Mouse (Mus musculus): ENCODE results near the gene Ypel2. TPM values are rescaled to one million over a fixed set of nuclear protein-coding genes. Genes with fewer than 3 reads are reported as not detected.

Ypel2 gene
- total and polyA plus RNA-seq, 2 experiments from 2014 or later = 4.5 to 6.3 TPM

- 21% methylated on average over 9 of the region's 9 CpGs for WGBS
- Histone ChIP-seq H3K4me2 (ENCODE audit: low read depth) (no peak overlapping the region), H3K9me3 (ENCODE audit: low read length) (no peaks in the 10 kb centered on the region), H3K4me1 (ENCODE audit: insufficient read depth) (no peaks in the 10 kb centered on the region), H3K27ac (ENCODE audit: low read depth, low read length) (no peak overlapping the region), H3K4me3 (ENCODE audit: low read depth, low read length) (no peak overlapping the region), H3K36me3 (ENCODE audit: insufficient read depth) (no peaks in the 10 kb centered on the region), H3K27me3 (ENCODE audit: insufficient read depth, low read length) (no peaks in the 10 kb centered on the region), H3K9ac (no peak overlapping the region)
- DNase-seq (peak; percentile 80), ATAC-seq (peak; percentile 62; the same call in 1 of the 2 replicates)
- TF ChIP-seq CTCF (IDR thresholded peaks at IDR 0.05; ENCODE audit: low read depth) = peak; percentile 83
Observed at GRCm38 (mm10) chr11:87010476-87010875, 17.0 kb upstream of the Ypel2 start.

- WGBS = 5% methylated on average over 8 of the region's 8 CpGs
- Histone ChIP-seq H3K4me1 (ENCODE audit: insufficient read depth) (no peaks in the 10 kb centered on the region), H3K27me3 (ENCODE audit: insufficient read depth, low read length) (no peaks in the 10 kb centered on the region), H3K9ac (no peak overlapping the region), H3K9me3 (ENCODE audit: low read length) (no peaks in the 10 kb centered on the region), H3K27ac (ENCODE audit: low read depth, low read length) (no peak overlapping the region), H3K4me2 (ENCODE audit: low read depth) (no peak overlapping the region), H3K4me3 (ENCODE audit: low read depth, low read length) (no peak overlapping the region), H3K36me3 (ENCODE audit: insufficient read depth) (no peaks in the 10 kb centered on the region)
- ATAC-seq (no peak), DNase-seq (peak; percentile 15)
- no peak for TF ChIP-seq CTCF (IDR thresholded peaks at IDR 0.05; ENCODE audit: low read depth)
Observed at GRCm38 (mm10) chr11:87007371-87007770, 13.9 kb upstream of the Ypel2 start.

- Histone ChIP-seq H3K4me2 (ENCODE audit: low read depth) (no peak overlapping the region), H3K4me3 (ENCODE audit: low read depth, low read length) (no peak overlapping the region), H3K27me3 (ENCODE audit: insufficient read depth, low read length) (no peaks in the 10 kb centered on the region), H3K4me1 (ENCODE audit: insufficient read depth) (no peaks in the 10 kb centered on the region), H3K36me3 (ENCODE audit: insufficient read depth) (no peaks in the 10 kb centered on the region), H3K9ac (no peak overlapping the region), H3K27ac (ENCODE audit: low read depth, low read length) (no peak overlapping the region), H3K9me3 (ENCODE audit: low read length) (no peaks in the 10 kb centered on the region)
- ATAC-seq = no peak
- no peak for TF ChIP-seq CTCF (IDR thresholded peaks at IDR 0.05; ENCODE audit: low read depth)
- 67% methylated on average over 12 of the region's 12 CpGs for WGBS
- DNase-seq = no peak
Observed at GRCm38 (mm10) chr11:87004960-87005755, 11.7 kb upstream of the Ypel2 start.

- 74% methylated on average over 10 of the region's 10 CpGs for WGBS
- Histone ChIP-seq H3K27me3 (ENCODE audit: insufficient read depth, low read length) (no peaks in the 10 kb centered on the region), H3K27ac (ENCODE audit: low read depth, low read length) (no peak overlapping the region), H3K4me3 (ENCODE audit: low read depth, low read length) (no peak overlapping the region), H3K4me1 (ENCODE audit: insufficient read depth) (no peaks in the 10 kb centered on the region), H3K9me3 (ENCODE audit: low read length) (no peaks in the 10 kb centered on the region), H3K4me2 (ENCODE audit: low read depth) (no peak overlapping the region), H3K36me3 (ENCODE audit: insufficient read depth) (no peaks in the 10 kb centered on the region), H3K9ac (no peak overlapping the region)
- ATAC-seq (no peak), DNase-seq (no peak)
- TF ChIP-seq CTCF (IDR thresholded peaks at IDR 0.05; ENCODE audit: low read depth) = no peak
Observed at GRCm38 (mm10) chr11:87002078-87002829, 8.7 kb upstream of the Ypel2 start.

GRCm38 (mm10) chr11:87001217-87001616 is 7.7 kb upstream of the Ypel2 start:
- ATAC-seq = no peak
- H3K4me3 ChIP-seq (ENCODE audit: low read depth, low read length) = no peak overlapping the region
- H3K9ac ChIP-seq = no peak overlapping the region
- no peaks in the 10 kb centered on the region for H3K36me3 ChIP-seq (ENCODE audit: insufficient read depth)
- no peaks in the 10 kb centered on the region for H3K27me3 ChIP-seq (ENCODE audit: insufficient read depth, low read length)
- WGBS = 85% methylated on average over 8 of the region's 8 CpGs
- H3K4me2 ChIP-seq (ENCODE audit: low read depth) = no peak overlapping the region
- H3K27ac ChIP-seq (ENCODE audit: low read depth, low read length) = no peak overlapping the region
- no peaks in the 10 kb centered on the region for H3K4me1 ChIP-seq (ENCODE audit: insufficient read depth)
- TF ChIP-seq CTCF (IDR thresholded peaks at IDR 0.05; ENCODE audit: low read depth) = no peak
- no peaks in the 10 kb centered on the region for H3K9me3 ChIP-seq (ENCODE audit: low read length)
- no peak for DNase-seq

GRCm38 (mm10) chr11:86996266-86996665 is 2.8 kb upstream of the Ypel2 start:
- 31% methylated on average over 2 of the region's 2 CpGs for WGBS
- Histone ChIP-seq H3K36me3 (ENCODE audit: insufficient read depth) (no peaks in the 10 kb centered on the region), H3K4me1 (ENCODE audit: insufficient read depth) (peaks cover 4% of the 10 kb centered on the region; the same call in 1 of the 2 replicates), H3K9ac (no peak overlapping the region), H3K27ac (ENCODE audit: low read depth, low read length) (no peak overlapping the region), H3K4me2 (ENCODE audit: low read depth) (no peak overlapping the region), H3K4me3 (ENCODE audit: low read depth, low read length) (no peak overlapping the region), H3K27me3 (ENCODE audit: insufficient read depth, low read length) (no peaks in the 10 kb centered on the region), H3K9me3 (ENCODE audit: low read length) (no peaks in the 10 kb centered on the region)
- no peak for DNase-seq
- TF ChIP-seq CTCF (IDR thresholded peaks at IDR 0.05; ENCODE audit: low read depth) = no peak
- no peak for ATAC-seq

Measured in forebrain, postnatal 0 days (tissue).